ENCODE assay signal across 11 mouse cellular contexts in the genomic region with DNA sequence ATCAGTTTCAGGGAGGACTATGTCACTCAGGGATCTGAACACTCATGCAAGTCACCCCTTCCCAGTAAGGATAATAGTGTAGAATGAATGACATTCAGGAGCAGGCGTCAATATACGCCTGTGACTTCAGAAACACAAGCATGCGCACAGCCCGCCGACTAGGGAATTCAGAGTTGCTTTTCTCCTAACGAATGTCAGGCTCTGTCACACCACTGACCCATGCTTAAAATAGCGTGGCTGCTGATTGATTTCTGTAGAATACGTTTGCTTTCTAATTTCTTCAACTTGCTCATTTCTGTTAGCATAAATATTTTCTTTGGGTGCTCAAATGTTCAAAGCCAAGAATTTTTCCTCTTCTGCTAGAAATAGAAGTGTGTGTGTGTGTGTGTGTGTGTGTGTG.
"Had no signal": no experiment of that assay in that cellular context is flagged by ENCODE, and none has a peak within 500 bp of the region (broad histone marks: within the 10 kb centered on the region; RNA-seq: fewer than 3 reads in every experiment).

No protein-coding gene starts in this region.

- H3K9me3 ChIP-seq: limb, embryonic 12.5 days; liver, embryonic 13.5 days; midbrain, embryonic 13.5 days had no signal

- H3K27me3 ChIP-seq: limb, embryonic 12.5 days; liver, embryonic 13.5 days; midbrain, embryonic 13.5 days had no signal

- H3K4me3 ChIP-seq: layer of hippocampus, adult 2 months; limb, embryonic 12.5 days; liver, embryonic 13.5 days; midbrain, embryonic 13.5 days had no signal

- H3K4me1 ChIP-seq: limb, embryonic 12.5 days; midbrain, embryonic 13.5 days had no signal

- H3K27ac ChIP-seq: layer of hippocampus, adult 2 months; limb, embryonic 12.5 days; liver, embryonic 13.5 days; midbrain, embryonic 13.5 days had no signal

- ATAC-seq: liver, postnatal 0 days; midbrain, embryonic 13.5 days had no signal

- H3K9ac ChIP-seq: limb, embryonic 12.5 days; liver, embryonic 13.5 days; liver, postnatal 0 days; midbrain, embryonic 13.5 days had no signal

- DNase-seq: kidney, adult 9 months; kidney, postnatal 10 days; kidney, postnatal 4 days; liver; liver, embryonic 13.5 days; liver, postnatal 0 days; right cerebral cortex, postnatal 25 days; thymus, postnatal 36 days had no signal

- H3K4me2 ChIP-seq: limb, embryonic 12.5 days; liver, embryonic 13.5 days; midbrain, embryonic 13.5 days had no signal
